Mouse (Mus musculus): ENCODE data around the gene Arnt2.

GRCm38 (mm10) chr7:84366251-84366650 lies 43.7 kb downstream of the Arnt2 start:
- no peak for TF ChIP-seq CTCF (conservative IDR thresholded peaks at IDR 0.05; ENCODE audit: insufficient read depth, insufficient read length, low read depth, low read length)
- no peak for TF ChIP-seq POLR2A (IDR thresholded peaks at IDR 0.05; ENCODE audit: low read depth, low read length)
